Mouse (Mus musculus) heart, embryonic 14.5 days (tissue): Measurements from ENCODE around the gene Gm8890. TPM values are rescaled to one million over a fixed set of nuclear protein-coding genes. Genes with fewer than 3 reads are reported as not detected.
"Not testable (repeated sequence)": the region's sequence is repeated elsewhere in the genome, so short reads cannot be mapped to it uniquely, and the experiment has no call there.

Experiments used
- ATAC-seq: fragments of 200-750 bp; cut with Nextera tagmentation; 2 replicates; pipeline ENCODE4 v1.8.0; 2017; ENCODE audit warnings: low read depth, moderate TSS enrichment; ENCODE audit not compliant: insufficient number of reproducible peaks, insufficient read depth, low FRiP score
- H3K27ac ChIP-seq, 2 experiments: fragments of 200-500 bp in 1 of 2; fragments of 300-500 bp in 1 of 2; sonication (generic) in 1 of 2; replicated peaks in 1 of 2; 2 replicates each; pipeline ENCODE4 v1.5.1; 2012 to 2014; ENCODE audit warnings: low read depth in 2 of 2, low read length in 2 of 2, control low read depth in 1 of 2, mild to moderate bottlenecking in 1 of 2, mixed read lengths in 1 of 2; ENCODE audit not compliant: control insufficient read depth in 1 of 2, insufficient read depth in 1 of 2
- H3K27me3 ChIP-seq: fragments of 300-500 bp; sonication (generic); 2 replicates; pipeline ENCODE4 v1.6.1; 2014; ENCODE audit warnings: mild to moderate bottlenecking, low read length, control low read depth; ENCODE audit not compliant: control insufficient read depth, insufficient read depth
- H3K36me3 ChIP-seq: fragments of 300-500 bp; sonication (generic); 2 replicates; pipeline ENCODE4 v1.6.1; 2014; ENCODE audit warnings: mild to moderate bottlenecking, control low read depth, low read length, mixed read lengths; ENCODE audit not compliant: control insufficient read depth, insufficient read depth
- H3K4me1 ChIP-seq, 2 experiments: fragments of 200-500 bp in 1 of 2; fragments of 300-500 bp in 1 of 2; sonication (generic) in 1 of 2; 2 replicates each; pipeline ENCODE4 v1.6.1; 2012 to 2014; ENCODE audit warnings: low read length in 2 of 2, control low read depth in 1 of 2, mixed read lengths in 1 of 2; ENCODE audit not compliant: control insufficient read depth in 2 of 2, insufficient read depth in 2 of 2
- H3K4me2 ChIP-seq: fragments of 300-500 bp; sonication (generic); 2 replicates; pipeline ENCODE4 v1.6.1; 2014; ENCODE audit warnings: mild to moderate bottlenecking, low read length
- H3K4me3 ChIP-seq, 2 experiments: fragments of 200-500 bp in 1 of 2; fragments of 300-500 bp in 1 of 2; sonication (generic) in 1 of 2; 2 replicates each; pipeline ENCODE4 v1.5.1; 2012 to 2014; ENCODE audit warnings: low read length in 2 of 2, mild to moderate bottlenecking in 2 of 2, control low read depth in 1 of 2, low read depth in 1 of 2, moderate library complexity in 1 of 2; ENCODE audit not compliant: control insufficient read depth in 1 of 2, insufficient read depth in 1 of 2
- H3K9ac ChIP-seq: fragments of 300-500 bp; sonication (generic); 2 replicates; pipeline ENCODE4 v1.6.1; 2014; ENCODE audit warnings: mild to moderate bottlenecking, low read length
- H3K9me3 ChIP-seq: fragments of 300-500 bp; sonication (generic); 2 replicates; pipeline ENCODE4 v1.6.1; 2016; ENCODE audit warnings: low read length, control low read depth; ENCODE audit not compliant: control insufficient read depth
- WGBS: fragments of 180-500 bp; shearing (Covaris S2); extraction: QIAGEN DNeasy Blood & Tissue Kit; methylation state at CpG from one replicate; pipeline ENCODE4 v1.1.7; 2014; 5-methylcytosine and 5-hydroxymethylcytosine counted together
- polyA plus RNA-seq: library from polyadenylated mRNA; unstranded; fragments of >200 nt; fragmentation: Nextera tagmentation; extraction: Ambion mirVana; gene quantifications from 2 replicates; pipeline ENCODE4 v1.2.1, GENCODE M21; 2014

Gm8890 gene
- polyA plus RNA-seq = not detected in 2 replicates

DNA sequence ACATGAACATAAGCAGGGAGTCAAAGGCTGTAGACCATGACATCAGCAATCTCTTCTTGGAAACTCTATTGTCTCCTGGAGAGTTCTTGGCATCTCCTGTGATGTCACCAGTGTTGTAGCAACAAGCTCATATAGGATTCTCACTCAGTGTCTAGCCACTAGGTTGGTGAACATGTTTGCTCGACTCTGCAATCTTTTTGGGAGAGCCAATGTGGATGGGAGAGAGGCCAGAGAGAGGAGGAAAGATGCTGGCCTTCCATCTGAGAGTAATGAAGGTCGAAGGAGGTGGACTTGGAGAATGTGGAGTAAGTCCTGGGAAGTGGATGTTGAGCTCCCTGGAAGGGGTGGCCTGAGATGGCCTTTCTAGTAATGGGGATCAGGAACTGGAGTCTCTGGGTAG lies at the start of gene Gm8890:
Gene Gm8890 (plus strand): TSS at position 301 of the 400 bp plus-strand sequence.
- H3K4me3 ChIP-seq, H3K4me1 ChIP-seq, H3K36me3 ChIP-seq, H3K4me2 ChIP-seq, H3K27ac ChIP-seq, ATAC-seq, H3K9me3 ChIP-seq, H3K9ac ChIP-seq, H3K27me3 ChIP-seq: not testable (repeated sequence)
- WGBS = no CpG with 5 or more reads among the region's 2 CpGs

DNA sequence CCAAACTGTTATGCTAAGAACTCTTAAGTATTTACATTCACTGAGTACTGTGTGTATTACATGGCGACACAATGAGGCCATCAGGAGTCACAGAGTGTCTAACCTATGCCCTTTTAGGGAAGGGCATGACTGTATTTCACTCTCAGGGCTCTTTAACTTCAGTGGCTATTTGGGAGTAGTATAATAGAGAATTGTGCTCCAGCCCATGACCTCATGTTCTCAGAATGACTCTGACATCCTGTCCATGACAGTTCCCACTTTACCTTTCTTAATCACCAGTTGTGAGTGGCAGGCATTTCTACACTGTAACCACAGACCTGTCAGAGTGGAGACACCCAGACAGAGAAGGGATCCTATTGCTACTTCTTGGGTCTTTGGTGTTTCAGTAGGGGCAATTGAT lies 388 bp downstream of the Gm8890 start:
- H3K9ac ChIP-seq, H3K27ac ChIP-seq, H3K4me1 ChIP-seq, H3K27me3 ChIP-seq, H3K36me3 ChIP-seq, H3K9me3 ChIP-seq, H3K4me2 ChIP-seq, ATAC-seq, H3K4me3 ChIP-seq: not testable (repeated sequence)
- WGBS = 60% methylated on average over 1 of the region's 1 CpGs

Other genes with a start within 250 kb of the Gm8890 start
- not detected in 2 replicates for gene Gm8879, start 128.4 kb upstream of the Gm8890 start, polyA plus RNA-seq
- gene Gm5861, start 73.0 kb upstream of the Gm8890 start, polyA plus RNA-seq = not detected in 2 replicates
- gene Speer1, start 85.5 kb downstream of the Gm8890 start, polyA plus RNA-seq = not detected in 2 replicates
- not detected in 2 replicates for gene Gm8897, start 160.4 kb downstream of the Gm8890 start, polyA plus RNA-seq
- gene Gm8906, start 246.7 kb downstream of the Gm8890 start, polyA plus RNA-seq = not detected in 2 replicates